Mouse (Mus musculus) WW6 (cell line): ENCODE measurements around the gene Slc37a4.
"Not testable (repeated sequence)": the region's sequence is repeated elsewhere in the genome, so short reads cannot be mapped to it uniquely, and the experiment has no call there.

Experiments used
- DNase-seq: peaks from one replicate; pipeline ENCODE4 v3.0.0-alpha.2; 2013; ENCODE audit warnings: low read depth, low spot score

The Slc37a4 gene

GRCm38 (mm10) chr9:44435747-44436146 lies 39.1 kb downstream of the Slc37a4 start:
- DNase-seq = no peak

GRCm38 (mm10) chr9:44440961-44441360 lies 44.3 kb downstream of the Slc37a4 start, which contains the start of gene Foxr1:
TSS of gene Foxr1 (minus strand) at chr9:44441136.
- DNase-seq = peak; percentile 61

GRCm38 (mm10) chr9:44444402-44445025 lies 47.9 kb downstream of the Slc37a4 start:
- not testable (repeated sequence) for DNase-seq

- no peak for DNase-seq
Measured at GRCm38 (mm10) chr9:44450387-44450786, 53.7 kb downstream of the Slc37a4 start.
